Mouse (Mus musculus) cerebellum, adult 2 months (tissue): ENCODE data around the gene Nat9.

ENCODE experiments used
- CTCF ChIP-seq: fragments of 200-500 bp; IDR thresholded peaks from 2 replicates; pipeline ENCODE4 v1.5.1; 2011; ENCODE audit warnings: low read depth, mild to moderate bottlenecking, control low read depth, low read length, moderate library complexity, borderline replicate concordance; ENCODE audit not compliant: insufficient read depth
- POLR2A ChIP-seq: fragments of 200-500 bp; IDR thresholded peaks from 2 replicates; pipeline ENCODE4 v1.6.1; 2011; ENCODE audit warnings: low read length, control low read depth, borderline replicate concordance; ENCODE audit not compliant: insufficient read depth

- TF ChIP-seq CTCF (no peak), POLR2A (peak; percentile 96)
Observed at GRCm38 (mm10) chr11:115162832-115163480, 24.7 kb downstream of the Nat9 start, which contains the start of gene Slc9a3r1.
